Mouse (Mus musculus): Measurements from ENCODE around the gene Aspm.

GRCm38 (mm10) chr1:139423931-139424330 lies 30.6 kb upstream of the Aspm start:
- TF ChIP-seq CTCF (IDR thresholded peaks at IDR 0.05; ENCODE audit: low read depth), result no peak
- no peak for TF ChIP-seq EP300 (IDR thresholded peaks at IDR 0.05; ENCODE audit: low read depth)

Measured in liver, embryonic 14.5 days (tissue).